Mouse (Mus musculus) E14TG2a.4 (cell line): ENCODE results near the gene Tmem242.

Experiments
- CTCF ChIP-seq: conservative IDR thresholded peaks from 2 replicates; pipeline ENCODE4 v1.5.1; 2014; ENCODE audit warnings: low read length
- POU5F1 ChIP-seq: IDR thresholded peaks from 2 replicates; pipeline ENCODE4 v1.6.1; 2014; ENCODE audit warnings: low read length, borderline replicate concordance

DNA sequence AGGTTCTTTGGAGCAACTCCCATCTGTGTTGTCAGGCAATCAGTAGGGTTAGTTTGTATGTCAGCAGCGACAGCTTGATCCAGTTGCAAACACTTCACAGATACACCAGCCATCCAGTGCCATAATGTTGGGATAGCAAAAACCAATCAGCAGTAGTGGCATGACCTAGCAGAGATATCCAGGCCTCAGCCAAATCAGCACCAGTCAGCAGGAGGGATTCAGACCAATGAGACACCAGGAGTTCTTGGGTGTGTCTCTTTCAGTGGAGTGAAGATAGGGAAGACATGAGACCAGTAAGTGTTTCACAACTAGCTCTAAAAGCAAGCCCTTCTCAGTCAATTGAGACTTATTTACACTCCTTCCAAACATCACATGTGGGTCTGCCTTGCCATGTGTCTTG, 44.6 kb upstream of the Tmem242 start:
- TF ChIP-seq CTCF (no peak), POU5F1 (no peak)
